8 mouse cellular contexts compared by ENCODE assay signal in the genomic region with DNA sequence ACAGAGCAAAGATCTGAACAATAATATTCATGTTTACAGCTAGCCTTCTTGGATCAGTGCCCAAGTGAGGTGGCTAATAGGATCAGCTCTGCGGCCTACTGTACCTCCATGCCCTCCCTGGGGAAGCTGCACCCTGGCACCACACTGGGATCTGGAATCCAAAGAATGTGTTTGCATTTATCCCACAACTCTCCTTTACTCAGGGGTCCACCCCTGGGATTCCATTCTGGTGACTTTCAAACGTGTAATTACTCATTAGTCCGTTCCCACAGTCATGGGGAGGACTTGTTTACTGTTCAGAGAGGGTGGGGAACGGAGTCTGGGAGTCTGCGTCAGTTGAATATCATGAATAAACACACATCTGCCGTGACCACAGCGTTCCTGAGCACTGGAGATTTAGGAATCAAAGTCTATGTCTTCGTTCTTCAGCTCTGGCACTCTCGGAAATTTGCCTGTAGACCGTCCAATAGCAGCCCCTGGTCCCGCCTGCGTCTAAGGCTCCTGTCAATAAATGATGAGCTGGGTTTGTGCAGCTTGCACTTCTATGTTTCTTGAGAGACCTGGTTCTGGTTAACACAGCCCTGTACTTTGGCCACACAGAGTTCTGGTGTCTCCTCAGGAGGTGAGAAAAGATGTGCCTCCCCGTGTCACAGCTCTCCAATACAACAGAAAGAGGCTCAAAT.
DNase-seq lines count a peak whose midpoint lies in the region; ATAC-seq lines count a peak whose summit lies in the region.

No protein-coding gene starts in this region.

- peak overlapping the region; percentile 39; the same call in 1 of the 2 replicates for H3K27ac ChIP-seq in hindbrain, embryonic 11.5 days (ENCODE audit: low read depth, low read length)
- H3K27ac ChIP-seq in hindbrain, embryonic 14.5 days = no peak overlapping the region

- no peak overlapping the region for H3K9ac ChIP-seq in hindbrain, embryonic 11.5 days (ENCODE audit: low read depth, low read length)
- no peak overlapping the region for H3K9ac ChIP-seq in hindbrain, embryonic 14.5 days

- no peak overlapping the region for H3K4me2 ChIP-seq in hindbrain, embryonic 11.5 days (replicated peaks; ENCODE audit: low read depth, low read length)
- H3K4me2 ChIP-seq in hindbrain, embryonic 14.5 days (replicated peaks) = no peak overlapping the region

- DNase-seq in hindbrain, embryonic 11.5 days (ENCODE audit: low spot score) = no peak
- DNase-seq in hindbrain, embryonic 14.5 days (ENCODE audit: low spot score) = no peak
- DNase-seq in Muller cell, postnatal 12 days (ENCODE audit: inconsistent ontology term) = peak; percentile 99
- peak; percentile 76 for DNase-seq in kidney, adult 11 months
- peak; percentile 20 to 42 for DNase-seq in lung, postnatal 4 days
- no peak for DNase-seq in adrenal gland, adult 18-20 months (ENCODE audit: low spot score in 2 of 2)
- no peak for DNase-seq in cerebellum, postnatal 36 days
- DNase-seq in cerebellum, postnatal 14 days = no peak

- ATAC-seq in hindbrain, embryonic 11.5 days (ENCODE audit: low FRiP score) = no peak
- no peak for ATAC-seq in hindbrain, embryonic 14.5 days (ENCODE audit: low FRiP score)

- no peak overlapping the region for H3K4me3 ChIP-seq in hindbrain, embryonic 11.5 days (ENCODE audit: low read depth, low read length)
- no peak overlapping the region for H3K4me3 ChIP-seq in hindbrain, embryonic 14.5 days (replicated peaks; ENCODE audit: low read length)

- no peaks in the 10 kb centered on the region for H3K36me3 ChIP-seq in hindbrain, embryonic 11.5 days (ENCODE audit: control insufficient read depth, insufficient read depth, low read length)
- no peaks in the 10 kb centered on the region for H3K36me3 ChIP-seq in hindbrain, embryonic 14.5 days (replicated peaks; ENCODE audit: control insufficient read depth, insufficient read depth)

- 15% methylated on average over 13 of the region's 13 CpGs for WGBS in hindbrain, embryonic 11.5 days
- 16% methylated on average over 13 of the region's 13 CpGs for WGBS in hindbrain, embryonic 14.5 days

- H3K9me3 ChIP-seq in hindbrain, embryonic 11.5 days (ENCODE audit: control insufficient read depth, low read length) = no peaks in the 10 kb centered on the region
- no peaks in the 10 kb centered on the region for H3K9me3 ChIP-seq in hindbrain, embryonic 14.5 days (ENCODE audit: control insufficient read depth, low read length)

- H3K27me3 ChIP-seq in hindbrain, embryonic 11.5 days (ENCODE audit: control insufficient read depth, insufficient read depth, low read length) = no peaks in the 10 kb centered on the region
- H3K27me3 ChIP-seq in hindbrain, embryonic 14.5 days (ENCODE audit: control insufficient read depth, insufficient read depth, low read length) = no peaks in the 10 kb centered on the region

- 0 out of 2 replicates have a peak, but pooled peaks cover 2% of the 10 kb centered on the region for H3K4me1 ChIP-seq in hindbrain, embryonic 11.5 days (replicated peaks; ENCODE audit: control insufficient read depth, insufficient read depth, low read length)
- H3K4me1 ChIP-seq in hindbrain, embryonic 14.5 days (replicated peaks; ENCODE audit: control insufficient read depth, insufficient read depth, low read length) = peaks cover 23% of the 10 kb centered on the region

Comparison
In these comparisons a context has a peak if more than half of its experiments do, and no peak if none do; other contexts are left out.
1. DNase-seq: peak in Muller cell, postnatal 12 days (single experiment), kidney, adult 11 months (single experiment) and lung, postnatal 4 days (2 of 2); none in hindbrain, embryonic 11.5 days (single experiment), hindbrain, embryonic 14.5 days (single experiment), adrenal gland, adult 18-20 months (0 of 2), cerebellum, postnatal 36 days (0 of 2) and cerebellum, postnatal 14 days (0 of 2).